Mouse (Mus musculus) embryonic facial prominence, embryonic 14.5 days (tissue): ENCODE measurements at regions not wholly inside any gene's neighbourhood (a gene's known extent, or its start where the extent isn't known, plus 50 kb on each side); places are given as distances from the start of the nearest gene placed in this dataset.
"Not testable (repeated sequence)": the region's sequence is repeated elsewhere in the genome, so short reads cannot be mapped to it uniquely, and the experiment has no call there.

Experiments used
- ATAC-seq: fragments of 200-750 bp; cut with Nextera tagmentation; 2 replicates; pipeline ENCODE4 v1.8.0; 2017; ENCODE audit warnings: low read depth, moderate number of reproducible peaks, moderate TSS enrichment
- DNase-seq: peaks from one replicate; pipeline ENCODE4 v3.0.0-alpha.2; 2015; ENCODE audit warnings: low spot score
- H3K27ac ChIP-seq: fragments of 300-500 bp; sonication (generic); replicated peaks from 2 replicates; pipeline ENCODE4 v1.5.1; 2014; ENCODE audit warnings: low read depth, mild to moderate bottlenecking, low read length, moderate library complexity
- H3K27me3 ChIP-seq: fragments of 300-500 bp; sonication (generic); replicated peaks from 2 replicates; pipeline ENCODE4 v1.6.1; 2014; ENCODE audit warnings: low read length; ENCODE audit not compliant: control insufficient read depth, insufficient read depth
- H3K36me3 ChIP-seq: fragments of 300-500 bp; sonication (generic); 2 replicates; pipeline ENCODE4 v1.6.1; 2014; ENCODE audit warnings: low read length, mixed read lengths; ENCODE audit not compliant: control insufficient read depth, insufficient read depth
- H3K4me1 ChIP-seq: fragments of 300-500 bp; sonication (generic); 2 replicates; pipeline ENCODE4 v1.6.1; 2014; ENCODE audit warnings: antibody characterized with exemption, low read length; ENCODE audit not compliant: control insufficient read depth, insufficient read depth
- H3K4me2 ChIP-seq: fragments of 300-500 bp; sonication (generic); 2 replicates; pipeline ENCODE4 v1.6.1; 2014; ENCODE audit warnings: low read depth, mild to moderate bottlenecking, low read length, moderate library complexity, mixed read lengths
- H3K4me3 ChIP-seq: fragments of 300-500 bp; sonication (generic); 2 replicates; pipeline ENCODE4 v1.5.1; 2014; ENCODE audit warnings: low read depth, mild to moderate bottlenecking, low read length
- H3K9ac ChIP-seq: fragments of 300-500 bp; sonication (generic); 2 replicates; pipeline ENCODE4 v1.6.1; 2014; ENCODE audit warnings: low read depth, mild to moderate bottlenecking, low read length, moderate library complexity, mixed read lengths
- H3K9me3 ChIP-seq: fragments of 300-500 bp; sonication (generic); 2 replicates; pipeline ENCODE4 v1.6.1; 2016; ENCODE audit warnings: low read length; ENCODE audit not compliant: control insufficient read depth
- WGBS: fragments of 180-500 bp; shearing (Covaris S2); extraction: QIAGEN DNeasy Blood & Tissue Kit; methylation state at CpG from one replicate; pipeline ENCODE4 v1.1.7; 2014; 5-methylcytosine and 5-hydroxymethylcytosine counted together

DNA sequence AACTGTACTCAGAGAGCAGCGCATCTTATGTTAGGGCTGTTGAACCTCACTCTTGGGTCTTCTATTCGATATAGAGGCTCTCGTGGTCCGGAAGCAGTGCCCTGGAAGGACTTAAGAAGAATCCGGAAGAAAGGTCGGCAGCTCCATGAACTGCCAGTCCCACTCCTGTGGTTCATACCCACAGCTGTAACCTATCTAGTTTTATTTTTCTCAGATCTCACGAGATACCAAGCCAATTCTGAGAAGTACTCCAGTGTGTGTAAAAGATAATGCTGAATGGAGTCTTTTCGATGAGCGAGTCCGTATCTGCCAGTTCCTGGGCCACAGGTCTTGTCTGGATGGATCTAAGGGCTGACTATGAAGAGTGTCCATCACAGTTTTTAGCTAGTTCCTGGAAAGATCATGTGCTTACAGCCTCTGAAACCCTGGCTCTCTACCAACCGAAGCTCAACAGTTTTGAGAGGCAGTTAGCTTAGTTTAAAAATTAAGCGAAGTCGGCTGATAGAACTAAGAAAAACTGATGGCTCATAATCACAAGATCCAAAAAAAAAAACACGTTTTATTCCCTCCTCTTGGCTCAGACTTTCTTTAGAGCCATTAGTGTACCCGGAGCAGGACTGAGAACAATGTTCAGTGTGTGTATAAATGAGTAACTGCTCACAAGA, 86.5 kb upstream of the Abca1 start:
- Histone ChIP-seq H3K4me2 (no peak overlapping the region), H3K9ac (no peak overlapping the region), H3K4me3 (no peak overlapping the region), H3K9me3 (no peaks in the 10 kb centered on the region), H3K4me1 (peaks cover 9% of the 10 kb centered on the region; the same call in 1 of the 2 replicates), H3K36me3 (no peaks in the 10 kb centered on the region), H3K27me3 (no peaks in the 10 kb centered on the region), H3K27ac (peak overlapping the region; percentile 61; the same call in 1 of the 2 replicates)
- 74% methylated on average over 15 of the region's 15 CpGs for WGBS
- no peak for ATAC-seq
- peak; percentile 23 for DNase-seq

DNA sequence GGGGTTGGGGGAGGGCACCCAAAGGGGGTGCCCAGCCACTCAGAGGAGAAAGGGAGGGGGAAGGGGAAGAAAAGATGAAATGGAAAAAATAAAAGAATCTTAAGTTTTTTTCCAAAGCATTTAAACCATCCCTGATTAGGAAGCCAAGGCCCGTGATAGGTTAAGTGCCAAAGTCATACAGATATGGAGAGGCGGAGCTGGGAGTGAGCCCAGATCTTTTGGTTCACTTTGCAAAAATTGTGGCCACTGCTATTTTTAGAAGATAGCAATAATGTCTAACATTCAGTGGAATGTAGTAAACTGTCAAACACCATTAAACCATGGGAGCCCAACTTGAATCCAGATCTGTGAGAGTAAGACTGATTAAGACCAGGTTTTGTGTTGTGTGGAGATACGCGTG, 85.9 kb upstream of the Abca1 start:
- H3K36me3 ChIP-seq = no peaks in the 10 kb centered on the region
- DNase-seq (peak; percentile 74), ATAC-seq (0 out of 2 replicates have a peak, but pooled peaks have one; percentile 41)
- no peaks in the 10 kb centered on the region for H3K27me3 ChIP-seq
- no peak overlapping the region for H3K9ac ChIP-seq
- H3K4me2 ChIP-seq = no peak overlapping the region
- peak overlapping the region; percentile 61; the same call in 1 of the 2 replicates for H3K27ac ChIP-seq
- no peaks in the 10 kb centered on the region for H3K9me3 ChIP-seq
- H3K4me1 ChIP-seq = peaks cover 9% of the 10 kb centered on the region; the same call in 1 of the 2 replicates
- WGBS = 71% methylated on average over 4 of the region's 4 CpGs
- H3K4me3 ChIP-seq = no peak overlapping the region

DNA sequence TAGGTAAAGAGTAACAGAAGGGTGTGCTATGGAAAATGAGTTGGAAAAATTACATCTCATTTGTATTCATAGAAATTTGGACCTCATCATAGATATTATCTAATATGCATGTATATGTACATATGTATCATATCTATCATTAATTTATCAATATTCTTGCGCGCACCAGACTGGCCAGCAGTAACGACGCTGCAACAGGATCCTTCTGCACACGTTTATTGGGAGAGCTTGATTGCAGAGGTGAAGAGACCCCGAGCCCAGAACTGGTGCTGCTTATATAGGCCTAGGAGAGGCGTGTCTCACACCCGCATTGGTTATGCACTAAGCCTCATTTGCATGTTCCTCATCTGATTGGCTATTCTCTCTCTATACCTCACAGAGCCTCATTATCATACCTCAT, 83.8 kb upstream of the Abca1 start:
- H3K4me3 ChIP-seq, DNase-seq, ATAC-seq, H3K27me3 ChIP-seq, H3K4me2 ChIP-seq, H3K9ac ChIP-seq, H3K9me3 ChIP-seq, H3K36me3 ChIP-seq, H3K27ac ChIP-seq, H3K4me1 ChIP-seq: not testable (repeated sequence)
- 92% methylated on average over 8 of the region's 8 CpGs for WGBS

DNA sequence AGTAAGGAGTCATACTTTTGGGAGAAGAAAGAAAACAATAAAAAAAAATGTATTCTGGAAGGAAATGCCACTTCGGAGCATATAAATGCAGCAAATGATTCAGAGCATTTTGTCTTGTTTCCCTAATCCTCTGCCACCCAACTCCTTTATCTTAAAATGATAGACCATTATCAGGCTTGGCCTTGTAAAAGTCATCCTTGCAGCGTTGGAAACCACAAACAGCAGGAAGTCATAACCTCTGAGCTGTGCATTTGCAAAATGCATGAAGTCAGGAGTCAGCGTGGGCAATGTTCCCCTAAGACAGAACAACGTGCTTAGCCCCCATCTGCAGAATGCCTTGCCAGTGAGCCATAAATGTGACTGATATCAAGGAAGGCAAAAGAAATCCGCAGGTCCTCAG, 80.2 kb upstream of the Abca1 start:
- WGBS = 57% methylated on average over 5 of the region's 5 CpGs
- Histone ChIP-seq H3K9me3 (no peaks in the 10 kb centered on the region), H3K9ac (no peak overlapping the region), H3K4me1 (no peaks in the 10 kb centered on the region), H3K27ac (no peak overlapping the region), H3K4me3 (no peak overlapping the region), H3K36me3 (no peaks in the 10 kb centered on the region), H3K27me3 (no peaks in the 10 kb centered on the region), H3K4me2 (no peak overlapping the region)
- no peak for DNase-seq
- no peak for ATAC-seq

- no peaks in the 10 kb centered on the region for H3K9me3 ChIP-seq
- H3K27me3 ChIP-seq = no peaks in the 10 kb centered on the region
- DNase-seq (peak; percentile 23), ATAC-seq (no peak)
- no peaks in the 10 kb centered on the region for H3K4me1 ChIP-seq
- H3K36me3 ChIP-seq = no peaks in the 10 kb centered on the region
- no peak overlapping the region for H3K9ac ChIP-seq
- H3K4me3 ChIP-seq = no peak overlapping the region
- 69% methylated on average over 13 of the region's 14 CpGs for WGBS
- H3K27ac ChIP-seq = no peak overlapping the region
- H3K4me2 ChIP-seq = no peak overlapping the region
These were observed 78.9 kb upstream of the Abca1 start for GRCm38 (mm10) chr4:53238314-53239259.

GRCm38 (mm10) chr4:53235870-53236269, 76.2 kb upstream of the Abca1 start:
- Histone ChIP-seq H3K4me1 (no peaks in the 10 kb centered on the region), H3K9me3 (no peaks in the 10 kb centered on the region), H3K27ac (no peak overlapping the region), H3K4me3 (no peak overlapping the region), H3K9ac (no peak overlapping the region), H3K36me3 (no peaks in the 10 kb centered on the region), H3K27me3 (no peaks in the 10 kb centered on the region), H3K4me2 (no peak overlapping the region)
- ATAC-seq (no peak), DNase-seq (no peak)
- WGBS = 41% methylated on average over 2 of the region's 2 CpGs

DNA sequence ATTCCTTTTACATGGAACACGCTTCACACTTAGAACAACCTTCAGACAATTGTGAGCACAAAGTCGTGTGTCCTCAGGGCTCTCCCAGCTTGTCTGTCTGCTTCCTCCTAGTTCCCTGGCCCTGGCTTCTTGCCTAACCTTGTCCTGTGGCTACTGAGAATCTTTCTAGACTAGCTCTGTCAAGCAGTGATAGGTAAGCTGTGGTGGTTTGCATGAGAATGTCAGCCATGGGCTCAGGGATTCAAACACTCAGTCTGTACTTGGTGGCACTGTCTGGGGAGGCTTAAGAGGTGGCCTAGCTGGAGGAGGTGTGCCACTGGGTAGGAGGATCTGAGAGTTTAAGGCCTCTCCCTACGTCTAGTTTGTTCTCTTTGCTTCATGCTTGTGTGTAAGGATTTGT, 72.7 kb upstream of the Abca1 start:
- DNase-seq (no peak), ATAC-seq (no peak)

DNA sequence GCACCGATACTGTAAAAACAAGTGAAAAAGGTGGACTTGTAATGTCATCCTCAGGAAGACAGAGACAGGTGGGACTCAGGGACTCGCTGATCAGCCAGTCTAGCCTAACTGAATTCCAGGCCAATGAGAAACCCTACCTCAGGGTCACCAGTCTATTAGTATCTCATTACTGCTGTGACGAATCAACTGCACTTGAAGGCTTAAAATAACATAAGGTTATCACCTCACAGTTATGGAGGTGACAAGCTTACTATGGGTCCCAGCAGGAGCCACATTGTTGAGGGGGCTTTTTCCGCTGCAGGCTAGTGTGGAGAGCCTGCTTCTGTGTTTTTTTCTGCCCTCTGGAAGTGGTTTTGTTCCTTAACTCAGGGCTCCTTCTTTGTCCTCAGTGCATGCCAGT, 72.2 kb upstream of the Abca1 start:
- no peaks in the 10 kb centered on the region for H3K4me1 ChIP-seq
- H3K36me3 ChIP-seq = no peaks in the 10 kb centered on the region
- H3K27me3 ChIP-seq = no peaks in the 10 kb centered on the region
- no peak overlapping the region for H3K4me3 ChIP-seq
- ATAC-seq (no peak), DNase-seq (no peak)
- H3K9ac ChIP-seq = no peak overlapping the region
- 49% methylated on average over 4 of the region's 4 CpGs for WGBS
- H3K4me2 ChIP-seq = no peak overlapping the region
- H3K27ac ChIP-seq = no peak overlapping the region
- no peaks in the 10 kb centered on the region for H3K9me3 ChIP-seq

More for the DNA sequence above, 72.7 kb upstream of the Abca1 start:
- Histone ChIP-seq H3K9ac (no peak overlapping the region), H3K36me3 (no peaks in the 10 kb centered on the region), H3K9me3 (no peaks in the 10 kb centered on the region), H3K27ac (no peak overlapping the region), H3K4me2 (no peak overlapping the region), H3K27me3 (no peaks in the 10 kb centered on the region), H3K4me1 (no peaks in the 10 kb centered on the region), H3K4me3 (no peak overlapping the region)
- WGBS = 65% methylated on average over 3 of the region's 3 CpGs
